Mouse (Mus musculus) thymus, postnatal 14 days (tissue): ENCODE results near the gene Psmd11.

Source experiments
- DNase-seq: peaks from one replicate; pipeline ENCODE4 v3.0.0; 2021

Psmd11 gene

GRCm38 (mm10) chr11:80482921-80483320 is 54.5 kb downstream of the Psmd11 start:
- no peak for DNase-seq

DNA sequence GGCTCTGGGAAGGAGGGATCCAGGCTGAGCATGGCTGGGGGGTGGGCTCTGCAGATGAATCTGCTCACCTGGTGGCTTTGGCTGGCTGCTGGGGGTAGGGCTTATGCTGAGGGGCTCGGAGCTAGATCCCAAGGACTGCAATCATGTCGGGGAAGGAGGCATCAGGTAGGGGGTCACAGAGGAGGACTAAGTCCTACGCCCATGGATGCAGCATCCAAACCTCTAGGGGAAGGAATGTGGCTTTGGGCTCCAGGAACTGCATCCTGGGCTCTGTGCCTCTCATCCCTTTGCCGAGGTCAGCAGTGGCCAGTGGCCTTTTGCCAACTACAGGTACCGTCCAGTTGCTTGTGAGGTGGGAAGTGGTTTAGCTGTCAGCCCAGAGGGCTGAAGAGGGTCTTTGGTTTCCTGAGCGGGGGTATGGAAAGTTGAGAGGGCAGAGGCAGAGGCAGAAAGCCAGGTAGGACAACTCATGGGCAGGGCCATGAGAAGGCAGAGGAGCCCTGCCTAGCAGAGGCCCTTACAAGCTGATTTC is 55.2 kb downstream of the Psmd11 start:
- no peak for DNase-seq

DNA sequence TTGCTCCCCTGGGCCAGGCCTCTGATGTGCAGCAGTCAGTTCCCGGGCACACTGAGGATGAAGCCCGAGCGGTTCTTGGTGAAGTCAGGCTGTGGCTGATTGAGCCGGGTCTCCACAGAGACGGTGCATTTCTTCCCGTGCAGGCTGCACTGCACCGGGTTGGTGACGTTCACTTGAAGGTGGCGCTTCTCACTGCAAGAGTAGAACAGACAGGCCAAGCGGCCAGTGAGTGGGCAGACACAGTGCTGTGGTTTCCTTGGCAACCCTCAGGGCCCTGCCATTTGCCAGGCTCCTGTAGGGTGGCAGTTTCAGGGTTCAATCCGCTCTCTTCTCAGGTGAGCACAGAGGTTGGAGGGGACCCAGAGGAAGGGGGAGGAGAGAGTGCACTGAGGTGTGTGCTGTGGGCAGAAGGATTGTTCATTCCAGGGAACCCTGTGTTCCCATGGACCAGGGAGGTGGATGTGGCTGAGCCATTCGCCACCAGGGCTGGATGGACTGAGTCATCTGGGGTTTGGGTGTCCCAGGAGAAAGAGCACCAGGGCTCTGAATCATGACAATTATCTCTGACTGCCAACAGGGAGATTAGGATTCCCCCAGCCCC is 55.9 kb downstream of the Psmd11 start:
- DNase-seq = no peak

GRCm38 (mm10) chr11:80485120-80485551 is 56.7 kb downstream of the Psmd11 start:
- no peak for DNase-seq

DNA sequence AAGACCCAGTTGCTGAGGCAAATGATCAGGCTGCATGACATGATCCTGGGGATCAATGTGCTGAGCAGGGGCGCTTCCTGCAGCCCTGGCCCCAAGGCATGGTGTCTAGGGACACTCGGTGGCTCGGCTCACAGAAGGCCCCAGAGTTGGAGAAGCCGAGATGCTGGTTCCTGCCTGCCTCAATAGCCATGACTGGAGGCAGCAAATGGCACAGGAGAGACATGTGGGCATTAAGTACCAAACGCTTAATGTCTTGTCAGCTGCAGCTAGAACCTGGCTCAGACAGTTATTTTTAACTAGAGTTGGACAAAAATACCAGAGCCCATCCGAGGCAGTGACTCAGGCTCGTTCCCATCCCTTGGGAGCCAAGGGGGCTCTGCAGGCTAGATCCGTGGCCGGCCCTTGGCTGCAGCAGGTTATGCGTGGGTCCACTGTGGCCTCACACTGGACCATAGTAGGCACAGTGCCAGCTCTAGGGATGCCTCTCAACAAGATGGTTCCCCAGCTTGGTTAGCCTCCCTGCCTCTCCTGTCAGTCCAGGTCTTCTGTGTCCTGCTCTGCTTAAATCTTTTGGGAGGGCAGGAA is 57.3 kb downstream of the Psmd11 start:
- no peak for DNase-seq

GRCm38 (mm10) chr11:80487904-80488587 is 59.6 kb downstream of the Psmd11 start:
- no peak for DNase-seq

DNA sequence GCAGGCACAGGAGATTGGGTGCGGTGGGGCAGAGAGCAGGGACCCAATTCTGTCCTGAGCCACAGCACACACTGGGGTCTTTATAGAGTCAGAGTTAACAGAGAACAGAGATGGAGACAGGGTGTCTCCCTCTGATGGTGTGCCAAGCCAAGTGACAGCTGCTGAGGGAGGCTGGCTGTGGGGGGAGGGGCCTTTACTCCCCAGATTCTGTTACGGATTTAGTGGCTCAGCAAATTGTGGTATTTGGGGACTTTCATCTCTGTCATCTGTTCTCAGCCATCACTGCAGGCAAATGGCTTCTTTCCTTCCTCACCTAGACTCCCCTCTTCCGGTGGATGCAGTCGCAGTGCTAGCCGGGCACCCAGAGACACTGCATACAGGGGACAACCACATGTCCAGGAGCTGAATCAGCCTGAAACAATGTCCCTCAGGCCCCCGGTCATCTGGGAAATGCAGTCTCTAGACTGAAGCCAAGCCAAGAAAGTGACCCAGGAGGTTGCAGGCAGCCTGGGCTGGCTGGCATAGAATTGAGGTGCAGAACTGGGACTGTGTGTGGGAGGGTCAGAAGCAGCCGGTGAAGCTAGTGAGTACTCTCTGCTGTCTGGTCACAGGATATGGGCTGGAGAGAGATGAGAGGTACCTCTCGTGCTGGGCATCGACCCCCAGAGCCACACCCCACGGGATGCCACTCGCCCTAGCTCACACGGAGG is 60.9 kb downstream of the Psmd11 start:
- DNase-seq = peak; percentile 73

- DNase-seq = peak; percentile 58
These were observed 61.4 kb downstream of the Psmd11 start for GRCm38 (mm10) chr11:80489882-80490196.

DNA sequence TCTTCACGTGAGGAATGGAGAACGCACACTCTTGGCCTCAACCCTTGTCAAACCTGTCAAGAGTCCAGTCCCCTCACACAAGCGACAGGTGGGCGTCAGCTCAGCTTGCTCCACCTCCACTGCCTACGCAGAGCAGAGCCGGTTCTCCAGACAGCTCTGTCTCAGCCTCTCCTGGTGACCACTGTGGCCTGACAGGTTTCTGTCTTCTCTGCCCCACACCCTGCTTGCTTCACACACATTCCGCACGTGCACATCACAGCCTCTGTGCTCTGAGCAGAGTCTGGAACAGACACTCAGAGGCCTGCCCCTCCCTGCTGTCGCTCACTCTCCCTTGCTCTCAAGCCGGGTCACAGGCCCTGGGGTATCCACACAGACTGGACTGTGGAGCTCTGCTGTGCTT is 62.4 kb downstream of the Psmd11 start:
- no peak for DNase-seq

- DNase-seq = no peak
These were observed 64.8 kb downstream of the Psmd11 start for GRCm38 (mm10) chr11:80493186-80493585.

DNA sequence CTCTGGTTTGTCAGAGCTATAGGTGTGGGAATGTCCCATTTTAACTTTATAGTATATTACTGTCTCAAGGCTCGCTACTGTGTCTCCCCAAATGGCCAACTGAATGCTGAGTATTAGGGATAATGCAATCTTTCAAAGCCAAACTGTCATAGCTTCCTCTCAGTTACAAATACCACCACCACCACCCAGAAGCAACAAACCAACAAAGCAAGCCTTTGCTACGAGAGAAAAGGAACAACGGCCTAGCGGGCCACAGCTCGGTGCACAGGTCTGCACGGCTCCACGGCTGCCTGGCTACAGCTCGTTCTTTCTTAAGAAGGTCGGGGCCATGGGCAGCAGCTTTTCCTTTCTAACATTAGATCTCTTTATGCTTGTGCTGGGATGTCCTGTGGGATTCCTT is 66.4 kb downstream of the Psmd11 start:
- no peak for DNase-seq

GRCm38 (mm10) chr11:80495972-80496371 is 67.6 kb downstream of the Psmd11 start:
- no peak for DNase-seq

DNA sequence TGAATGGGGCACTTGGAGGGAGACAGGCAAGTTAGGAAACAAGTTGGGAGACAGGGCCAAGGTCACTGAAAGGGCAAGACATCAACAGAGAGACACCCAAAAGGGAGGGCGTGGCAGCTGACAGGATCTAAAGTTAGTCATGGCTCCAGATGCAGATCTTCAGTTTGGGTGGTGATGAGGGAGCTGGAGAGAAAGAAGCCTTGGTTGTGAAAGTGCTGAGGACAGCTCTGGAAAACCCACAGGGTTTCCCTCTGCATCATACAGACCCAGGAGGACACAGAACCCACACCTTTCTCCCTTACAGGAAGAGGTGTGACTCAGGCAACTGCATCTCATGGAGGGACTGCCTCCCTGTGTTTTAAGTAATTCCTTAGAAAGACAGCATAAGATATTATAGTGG is 68.2 kb downstream of the Psmd11 start:
- no peak for DNase-seq

- no peak for DNase-seq
These were observed 69.0 kb downstream of the Psmd11 start for GRCm38 (mm10) chr11:80497225-80497919.

- DNase-seq = no peak
These were observed 70.1 kb downstream of the Psmd11 start for GRCm38 (mm10) chr11:80498328-80499070.

- no peak for DNase-seq
These were observed 71.1 kb downstream of the Psmd11 start for GRCm38 (mm10) chr11:80499550-80499952.

DNA sequence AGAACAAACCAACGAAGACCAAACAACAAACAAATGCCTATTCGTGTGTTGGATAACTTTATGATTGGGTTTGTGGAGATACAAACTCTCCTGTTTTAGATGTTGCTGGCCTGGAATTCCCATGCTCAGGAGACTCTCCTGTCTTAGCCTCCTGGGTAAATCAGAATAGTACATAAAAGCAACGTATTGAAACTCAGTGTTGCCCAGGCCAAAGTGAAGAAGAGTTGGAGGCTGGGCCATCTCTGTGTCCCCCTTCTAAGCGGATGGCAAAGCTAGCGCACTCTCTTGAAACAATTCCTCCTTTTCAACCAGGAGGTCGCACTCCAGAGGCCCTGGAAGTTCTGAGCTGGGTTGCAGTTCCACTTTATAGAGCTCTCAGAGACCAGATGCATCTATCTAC is 74.9 kb downstream of the Psmd11 start:
- no peak for DNase-seq

DNA sequence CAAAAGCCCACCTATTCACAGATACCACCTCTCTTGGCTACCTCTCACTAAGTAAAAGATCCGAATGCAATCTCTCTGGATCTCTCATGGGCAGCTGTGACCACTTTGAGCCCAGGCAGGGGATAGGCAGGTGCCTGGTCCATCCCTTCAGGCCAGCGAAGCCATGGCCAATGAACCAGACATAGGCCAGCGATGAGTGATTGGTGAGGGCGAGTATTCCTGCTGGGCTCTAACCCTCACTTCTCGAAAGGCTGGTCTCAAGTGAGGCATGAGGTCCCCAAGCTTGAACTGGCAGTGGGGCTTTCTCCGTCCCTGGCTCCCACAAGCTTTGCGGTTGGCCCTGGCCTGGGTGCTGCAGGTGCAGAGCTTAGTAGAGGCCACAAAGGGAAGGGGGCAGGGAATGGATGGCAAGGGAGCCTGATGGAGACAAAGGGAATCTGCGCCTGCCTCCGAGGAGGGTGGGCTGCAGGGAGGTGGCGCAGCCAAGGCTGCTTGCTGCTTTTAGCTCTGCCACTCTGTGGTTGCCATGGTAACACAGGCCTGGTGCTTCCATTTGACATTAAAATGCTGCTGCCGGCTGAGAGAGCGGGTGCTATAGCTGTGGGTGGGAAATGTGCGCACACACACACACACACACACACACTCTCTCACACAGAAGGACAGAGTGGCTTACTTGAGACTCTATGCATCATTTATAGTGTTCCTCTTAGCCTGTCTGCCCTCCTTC is 75.5 kb downstream of the Psmd11 start:
- peak; percentile 81 for DNase-seq

GRCm38 (mm10) chr11:80504519-80505385 is 76.3 kb downstream of the Psmd11 start:
- peak; percentile 65 for DNase-seq

- no peak for DNase-seq
These were observed 77.2 kb downstream of the Psmd11 start for GRCm38 (mm10) chr11:80505581-80505980.

DNA sequence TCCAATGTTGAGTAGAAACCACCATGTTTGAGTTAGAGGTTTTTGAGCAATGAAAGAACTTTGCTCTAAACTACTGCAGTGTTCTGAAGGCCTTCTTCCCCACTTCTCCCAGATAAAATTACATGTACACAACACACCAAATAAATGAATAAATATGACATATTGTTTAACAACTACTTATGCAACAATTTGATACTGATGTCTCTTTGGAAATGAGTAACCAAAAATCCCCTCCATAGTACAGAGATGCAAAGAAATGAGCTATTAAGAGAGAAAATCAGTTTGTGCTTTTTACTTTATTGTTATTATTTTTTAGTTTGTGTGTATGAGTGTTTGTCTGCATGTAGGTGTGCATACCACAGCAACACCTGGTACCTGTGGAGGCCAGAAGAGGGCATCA is 78.1 kb downstream of the Psmd11 start:
- no peak for DNase-seq
